Mouse (Mus musculus) limb, embryonic 11.5 days (tissue): ENCODE results near the gene Vmn1r225. TPM values are rescaled to one million over a fixed set of nuclear protein-coding genes. Genes with fewer than 3 reads are reported as not detected.
"Not testable (repeated sequence)": the region's sequence is repeated elsewhere in the genome, so short reads cannot be mapped to it uniquely, and the experiment has no call there.

Experiments
- ATAC-seq: fragments of 200-750 bp; cut with Nextera tagmentation; 2 replicates; pipeline ENCODE4 v1.8.0; 2017; ENCODE audit warnings: low read depth; ENCODE audit not compliant: insufficient number of reproducible peaks, low FRiP score, low TSS enrichment
- DNase-seq: peaks from one replicate; pipeline ENCODE4 v3.0.0-alpha.2; 2015; ENCODE audit warnings: low spot score
- H3K27ac ChIP-seq: fragments of 300-500 bp; sonication (generic); replicated peaks from 2 replicates; pipeline ENCODE4 v1.5.1; 2014; ENCODE audit warnings: low read depth, mild to moderate bottlenecking, low read length
- H3K27me3 ChIP-seq: fragments of 300-500 bp; sonication (generic); 2 replicates; pipeline ENCODE4 v1.6.1; 2014; ENCODE audit warnings: mild to moderate bottlenecking, low read length, mixed read lengths; ENCODE audit not compliant: control insufficient read depth, insufficient read depth
- H3K36me3 ChIP-seq: fragments of 300-500 bp; sonication (generic); 2 replicates; pipeline ENCODE4 v1.6.1; 2014; ENCODE audit warnings: mild to moderate bottlenecking, low read length, moderate library complexity, mixed read lengths; ENCODE audit not compliant: control insufficient read depth, insufficient read depth
- H3K4me1 ChIP-seq: fragments of 300-500 bp; sonication (generic); 2 replicates; pipeline ENCODE4 v1.6.1; 2014; ENCODE audit warnings: low read length, mixed read lengths; ENCODE audit not compliant: control insufficient read depth, insufficient read depth
- H3K4me2 ChIP-seq: fragments of 300-500 bp; sonication (generic); 2 replicates; pipeline ENCODE4 v1.6.1; 2014; ENCODE audit warnings: low read depth, mild to moderate bottlenecking, moderate library complexity; ENCODE audit not compliant: severe bottlenecking
- H3K4me3 ChIP-seq: fragments of 300-500 bp; sonication (generic); 2 replicates; pipeline ENCODE4 v1.5.1; 2014; ENCODE audit warnings: low read depth, low read length
- H3K9ac ChIP-seq: fragments of 300-500 bp; sonication (generic); 2 replicates; pipeline ENCODE4 v1.6.1; 2014; ENCODE audit warnings: mild to moderate bottlenecking, low read length
- H3K9me3 ChIP-seq: fragments of 300-500 bp; sonication (generic); 2 replicates; pipeline ENCODE4 v1.6.1; 2016; ENCODE audit warnings: low read length; ENCODE audit not compliant: control insufficient read depth
- WGBS: fragments of 180-500 bp; shearing (Covaris S2); extraction: QIAGEN DNeasy Blood & Tissue Kit; methylation state at CpG from one replicate; pipeline ENCODE4 v1.1.7; 2014; 5-methylcytosine and 5-hydroxymethylcytosine counted together
- polyA plus RNA-seq: library from polyadenylated mRNA; unstranded; fragments of >200 nt; fragmentation: Nextera tagmentation; extraction: Ambion mirVana; gene quantifications from 2 replicates; pipeline ENCODE4 v1.2.1, GENCODE M21; 2014

Gene Vmn1r225
- not detected in 2 replicates for polyA plus RNA-seq

GRCm38 (mm10) chr17:20497858-20498257 is at the start of gene Vmn1r225:
Gene Vmn1r225, plus strand, starts transcription at chr17:20498158.
- H3K36me3 ChIP-seq = no peaks in the 10 kb centered on the region
- H3K4me1 ChIP-seq = no peaks in the 10 kb centered on the region
- H3K9ac ChIP-seq = no peak within 1 kb of the TSS
- H3K27ac ChIP-seq = no peak within 1 kb of the TSS
- H3K4me2 ChIP-seq = no peak within 1 kb of the TSS
- H3K27me3 ChIP-seq = no peaks in the 10 kb centered on the region
- no peaks in the 10 kb centered on the region for H3K9me3 ChIP-seq
- H3K4me3 ChIP-seq = no peak within 1 kb of the TSS
- no peak for ATAC-seq
- no peak for DNase-seq

- ATAC-seq = no peak
- no peak overlapping the region for H3K9ac ChIP-seq
- H3K4me2 ChIP-seq = no peak overlapping the region
- DNase-seq = no peak
- H3K36me3 ChIP-seq = no peaks in the 10 kb centered on the region
- no peaks in the 10 kb centered on the region for H3K4me1 ChIP-seq
- H3K27ac ChIP-seq = no peak overlapping the region
- WGBS = 67% methylated on average over 3 of the region's 3 CpGs
- H3K4me3 ChIP-seq = no peak overlapping the region
- H3K27me3 ChIP-seq = no peaks in the 10 kb centered on the region
- 0 out of 2 replicates have a peak, but pooled peaks cover 3% of the 10 kb centered on the region for H3K9me3 ChIP-seq
These were observed 24.6 kb upstream of the Vmn1r225 start for GRCm38 (mm10) chr17:20473311-20473710.

- no peaks in the 10 kb centered on the region for H3K4me1 ChIP-seq
- no peak within 1 kb of the TSS for H3K4me2 ChIP-seq
- H3K9ac ChIP-seq = no peak within 1 kb of the TSS
- no peak within 1 kb of the TSS for H3K27ac ChIP-seq
- no peaks in the 10 kb centered on the region for H3K9me3 ChIP-seq
- no peaks in the 10 kb centered on the region for H3K36me3 ChIP-seq
- DNase-seq (no peak), ATAC-seq (no peak)
- no peak within 1 kb of the TSS for H3K4me3 ChIP-seq
- no peaks in the 10 kb centered on the region for H3K27me3 ChIP-seq
These were observed 16.7 kb upstream of the Vmn1r225 start, which contains the start of gene Vmn2r108 for GRCm38 (mm10) chr17:20481231-20481630. Gene Vmn2r108, minus strand, starts transcription at chr17:20481331.

GRCm38 (mm10) chr17:20508247-20508646 is 10.3 kb downstream of the Vmn1r225 start:
- not testable (repeated sequence) for ATAC-seq, DNase-seq, H3K4me3 ChIP-seq

More at GRCm38 (mm10) chr17:20508247-20508646, 10.3 kb downstream of the Vmn1r225 start:
- H3K9ac ChIP-seq, H3K27ac ChIP-seq, H3K9me3 ChIP-seq, H3K27me3 ChIP-seq, H3K4me1 ChIP-seq, H3K36me3 ChIP-seq, H3K4me2 ChIP-seq: not testable (repeated sequence)

Other genes with a start within 250 kb of the Vmn1r225 start
- not detected in 2 replicates for gene Vmn2r106, start 212.6 kb upstream of the Vmn1r225 start, polyA plus RNA-seq
- not detected in 2 replicates for gene Vmn2r107, start 152.9 kb upstream of the Vmn1r225 start, polyA plus RNA-seq
- not detected in 2 replicates for gene Vmn1r224, start 84.0 kb upstream of the Vmn1r225 start, polyA plus RNA-seq
- not detected in 2 replicates for gene Vmn2r108, start 16.8 kb upstream of the Vmn1r225 start, polyA plus RNA-seq
- not detected in 2 replicates for gene Vmn2r109, start 66.6 kb downstream of the Vmn1r225 start, polyA plus RNA-seq
- 0.04 and 0.06 TPM in 2 replicates for gene Vmn2r110, start 98.3 kb downstream of the Vmn1r225 start, polyA plus RNA-seq
- not detected in 2 replicates for gene Fpr-rs3, start 126.7 kb downstream of the Vmn1r225 start, polyA plus RNA-seq
- not detected in 2 replicates for gene Vmn1r226, start 184.7 kb downstream of the Vmn1r225 start, polyA plus RNA-seq
- not detected in 2 replicates for gene Vmn1r227, start 231.7 kb downstream of the Vmn1r225 start, polyA plus RNA-seq